Mouse (Mus musculus): Measurements from ENCODE around the gene Bmpr1a. TPM values are rescaled to one million over a fixed set of nuclear protein-coding genes. Genes with fewer than 3 reads are reported as not detected.
A peak's percentile ranks its signal among the peaks of the same experiment; 100 is the strongest.

Gene Bmpr1a
- polyA plus RNA-seq, 2 experiments, result 2.8 to 3.2 TPM

GRCm38 (mm10) chr14:34373581-34373980 lies 129.6 kb downstream of the Bmpr1a start:
- H3K9ac ChIP-seq (replicated peaks), result no peak overlapping the region
- H3K4me2 ChIP-seq (ENCODE audit: low read depth), result no peak overlapping the region
- H3K36me3 ChIP-seq (replicated peaks; ENCODE audit: control insufficient read depth, insufficient read depth, low read depth), result no peaks in the 10 kb centered on the region
- no peak overlapping the region for H3K27ac ChIP-seq
- WGBS (ENCODE audit: insufficient replicate concordance), result 50% methylated on average over 6 of the region's 6 CpGs
- no peak for TF ChIP-seq EP300 (IDR thresholded peaks at IDR 0.05; ENCODE audit: low read depth)
- no peak for TF ChIP-seq CTCF (IDR thresholded peaks at IDR 0.05; ENCODE audit: low read depth)
- H3K9me3 ChIP-seq (ENCODE audit: control insufficient read depth, low read length), result no peaks in the 10 kb centered on the region
- no peaks in the 10 kb centered on the region for H3K4me1 ChIP-seq (replicated peaks; ENCODE audit: control insufficient read depth in 2 of 2, insufficient read depth in 2 of 2, low read length in 1 of 2)
- no peak for ATAC-seq (ENCODE audit: insufficient read depth)
- no peak for DNase-seq (ENCODE audit: low read depth in 3 of 3, low spot score in 3 of 3)
- no peaks in the 10 kb centered on the region for H3K27me3 ChIP-seq (ENCODE audit: control insufficient read depth, insufficient read depth, low read length)
- H3K4me3 ChIP-seq (ENCODE audit: insufficient read depth in 1 of 2, low read depth in 2 of 2, low read length in 2 of 2), result no peak overlapping the region

- Histone ChIP-seq H3K27me3 (ENCODE audit: control insufficient read depth, insufficient read depth, low read length) (no peaks in the 10 kb centered on the region), H3K4me1 (replicated peaks; ENCODE audit: control insufficient read depth in 2 of 2, insufficient read depth in 2 of 2, low read length in 1 of 2) (no peaks in the 10 kb centered on the region), H3K9ac (replicated peaks) (no peak overlapping the region), H3K4me3 (ENCODE audit: insufficient read depth in 1 of 2, low read depth in 2 of 2, low read length in 2 of 2) (no peak overlapping the region), H3K9me3 (ENCODE audit: control insufficient read depth, low read length) (no peaks in the 10 kb centered on the region), H3K36me3 (replicated peaks; ENCODE audit: control insufficient read depth, insufficient read depth, low read depth) (no peaks in the 10 kb centered on the region), H3K27ac (no peak overlapping the region), H3K4me2 (ENCODE audit: low read depth) (no peak overlapping the region)
- 67% methylated on average over 6 of the region's 6 CpGs for WGBS (ENCODE audit: insufficient replicate concordance)
- no peak for DNase-seq (ENCODE audit: low read depth in 3 of 3, low spot score in 3 of 3)
- TF ChIP-seq EP300 (IDR thresholded peaks at IDR 0.05; ENCODE audit: low read depth) (no peak), CTCF (IDR thresholded peaks at IDR 0.05; ENCODE audit: low read depth) (peak; percentile 61)
- no peak for ATAC-seq (ENCODE audit: insufficient read depth)
These were observed 130.5 kb downstream of the Bmpr1a start for GRCm38 (mm10) chr14:34372646-34373045.

DNA sequence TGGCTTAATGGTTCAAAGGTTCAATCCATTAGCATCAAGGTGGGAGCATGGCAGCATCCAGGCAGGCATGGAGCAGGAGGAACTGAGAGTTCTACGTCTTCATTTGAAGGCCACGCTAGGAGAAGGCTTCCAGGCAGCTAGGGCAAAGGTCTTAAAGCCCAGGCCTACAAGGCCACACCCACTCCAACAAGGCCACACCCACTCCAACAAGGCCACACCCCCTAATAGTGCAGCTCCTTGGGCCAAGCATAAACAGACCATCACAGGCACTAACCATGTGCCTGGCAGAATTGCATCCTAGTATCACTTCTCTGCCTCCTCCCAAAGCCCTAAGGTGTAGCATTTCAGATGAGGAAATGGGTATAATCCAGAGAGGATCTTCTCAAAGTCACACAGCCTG lies 131.4 kb downstream of the Bmpr1a start:
- TF ChIP-seq CTCF (IDR thresholded peaks at IDR 0.05; ENCODE audit: low read depth) (no peak), EP300 (IDR thresholded peaks at IDR 0.05; ENCODE audit: low read depth) (no peak)
- H3K9me3 ChIP-seq (ENCODE audit: control insufficient read depth, low read length), result no peaks in the 10 kb centered on the region
- WGBS (ENCODE audit: insufficient replicate concordance), result 60% methylated on average over 2 of the region's 2 CpGs
- no peak overlapping the region for H3K4me3 ChIP-seq (ENCODE audit: insufficient read depth in 1 of 2, low read depth in 2 of 2, low read length in 2 of 2)
- H3K27me3 ChIP-seq (ENCODE audit: control insufficient read depth, insufficient read depth, low read length), result no peaks in the 10 kb centered on the region
- ATAC-seq (ENCODE audit: insufficient read depth) (no peak), DNase-seq (ENCODE audit: low read depth in 3 of 3, low spot score in 3 of 3) (no peak)
- no peak overlapping the region for H3K4me2 ChIP-seq (ENCODE audit: low read depth)
- no peaks in the 10 kb centered on the region for H3K36me3 ChIP-seq (replicated peaks; ENCODE audit: control insufficient read depth, insufficient read depth, low read depth)
- no peak overlapping the region for H3K27ac ChIP-seq
- H3K4me1 ChIP-seq (replicated peaks; ENCODE audit: control insufficient read depth in 2 of 2, insufficient read depth in 2 of 2, low read length in 1 of 2), result no peaks in the 10 kb centered on the region
- no peak overlapping the region for H3K9ac ChIP-seq (replicated peaks)

- H3K4me2 ChIP-seq (ENCODE audit: low read depth), result no peak overlapping the region
- 51% methylated on average over 3 of the region's 3 CpGs for WGBS (ENCODE audit: insufficient replicate concordance)
- DNase-seq (ENCODE audit: low read depth in 3 of 3, low spot score in 3 of 3) (no peak), ATAC-seq (ENCODE audit: insufficient read depth) (no peak)
- H3K9ac ChIP-seq (replicated peaks), result no peak overlapping the region
- H3K36me3 ChIP-seq (replicated peaks; ENCODE audit: control insufficient read depth, insufficient read depth, low read depth), result no peaks in the 10 kb centered on the region
- H3K27ac ChIP-seq, result no peak overlapping the region
- no peak for TF ChIP-seq CTCF (IDR thresholded peaks at IDR 0.05; ENCODE audit: low read depth)
- TF ChIP-seq EP300 (IDR thresholded peaks at IDR 0.05; ENCODE audit: low read depth), result no peak
- no peaks in the 10 kb centered on the region for H3K9me3 ChIP-seq (ENCODE audit: control insufficient read depth, low read length)
- no peaks in the 10 kb centered on the region for H3K4me1 ChIP-seq (replicated peaks; ENCODE audit: control insufficient read depth in 2 of 2, insufficient read depth in 2 of 2, low read length in 1 of 2)
- no peaks in the 10 kb centered on the region for H3K27me3 ChIP-seq (ENCODE audit: control insufficient read depth, insufficient read depth, low read length)
- no peak overlapping the region for H3K4me3 ChIP-seq (ENCODE audit: insufficient read depth in 1 of 2, low read depth in 2 of 2, low read length in 2 of 2)
These were observed 132.2 kb downstream of the Bmpr1a start for GRCm38 (mm10) chr14:34370921-34371320.

DNA sequence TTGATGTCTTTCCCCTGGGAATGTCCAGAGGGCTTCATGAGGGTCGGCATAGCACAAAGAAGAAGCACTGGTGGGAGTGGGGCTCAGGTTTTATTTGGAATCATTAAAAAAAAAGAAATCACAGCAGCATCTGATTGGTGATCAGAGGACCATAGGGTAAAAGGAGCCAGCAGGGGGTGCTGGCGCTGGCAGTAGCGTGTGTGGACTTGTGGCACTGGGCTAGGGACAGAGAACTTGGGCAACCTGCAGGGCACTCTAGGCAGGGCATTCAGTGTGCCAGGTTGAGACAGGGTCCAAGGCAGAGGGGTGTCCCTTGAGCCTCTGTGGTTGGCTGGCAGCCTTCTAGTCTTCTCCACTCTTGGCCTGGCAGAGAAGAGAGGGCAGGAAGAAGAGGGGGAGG lies 132.9 kb downstream of the Bmpr1a start:
- no peak for ATAC-seq (ENCODE audit: insufficient read depth)
- no peaks in the 10 kb centered on the region for H3K4me1 ChIP-seq (replicated peaks; ENCODE audit: control insufficient read depth in 2 of 2, insufficient read depth in 2 of 2, low read length in 1 of 2)
- no peak overlapping the region for H3K4me2 ChIP-seq (ENCODE audit: low read depth)
- H3K9ac ChIP-seq (replicated peaks), result no peak overlapping the region
- H3K9me3 ChIP-seq (ENCODE audit: control insufficient read depth, low read length), result no peaks in the 10 kb centered on the region
- H3K27ac ChIP-seq, result no peak overlapping the region
- no peak overlapping the region for H3K4me3 ChIP-seq (ENCODE audit: insufficient read depth in 1 of 2, low read depth in 2 of 2, low read length in 2 of 2)
- TF ChIP-seq CTCF (IDR thresholded peaks at IDR 0.05; ENCODE audit: low read depth) (peak; percentile 26), EP300 (IDR thresholded peaks at IDR 0.05; ENCODE audit: low read depth) (no peak)
- WGBS (ENCODE audit: insufficient replicate concordance), result 40% methylated on average over 3 of the region's 3 CpGs
- DNase-seq (ENCODE audit: low read depth in 3 of 3, low spot score in 3 of 3), result no peak
- no peaks in the 10 kb centered on the region for H3K36me3 ChIP-seq (replicated peaks; ENCODE audit: control insufficient read depth, insufficient read depth, low read depth)
- H3K27me3 ChIP-seq (ENCODE audit: control insufficient read depth, insufficient read depth, low read length), result no peaks in the 10 kb centered on the region
